Mouse (Mus musculus) right cerebral cortex, postnatal 25 days (tissue): ENCODE results near the gene Tmc5.

Source experiments
- DNase-seq: peaks from one replicate; pipeline ENCODE4 v3.0.0; 2022

Tmc5 gene

GRCm38 (mm10) chr7:118611185-118611749 is 14.2 kb downstream of the Tmc5 start:
- no peak for DNase-seq

GRCm38 (mm10) chr7:118611933-118612332 is 14.8 kb downstream of the Tmc5 start:
- DNase-seq: no peak

GRCm38 (mm10) chr7:118614076-118614475 is 17.0 kb downstream of the Tmc5 start:
- no peak for DNase-seq

GRCm38 (mm10) chr7:118618104-118618503 is 21.0 kb downstream of the Tmc5 start:
- no peak for DNase-seq

GRCm38 (mm10) chr7:118620243-118620906 is 23.3 kb downstream of the Tmc5 start:
- DNase-seq: no peak

GRCm38 (mm10) chr7:118621094-118621493 is 24.0 kb downstream of the Tmc5 start:
- no peak for DNase-seq

- DNase-seq: no peak
These were observed 30.6 kb downstream of the Tmc5 start for GRCm38 (mm10) chr7:118627550-118628298.

GRCm38 (mm10) chr7:118633094-118633493 is 36.0 kb downstream of the Tmc5 start:
- no peak for DNase-seq

GRCm38 (mm10) chr7:118633951-118634350 is 36.9 kb downstream of the Tmc5 start:
- DNase-seq: no peak

- no peak for DNase-seq
These were observed 40.4 kb downstream of the Tmc5 start for GRCm38 (mm10) chr7:118637466-118637865.

- DNase-seq: no peak
These were observed 49.1 kb downstream of the Tmc5 start for GRCm38 (mm10) chr7:118646237-118646636.

GRCm38 (mm10) chr7:118649328-118649727 is 52.2 kb downstream of the Tmc5 start:
- no peak for DNase-seq

- DNase-seq: no peak
These were observed 53.0 kb downstream of the Tmc5 start for GRCm38 (mm10) chr7:118650119-118650518.

- peak; percentile 21 for DNase-seq
These were observed 53.8 kb downstream of the Tmc5 start for GRCm38 (mm10) chr7:118650891-118651290.

GRCm38 (mm10) chr7:118652572-118653295 is 55.6 kb downstream of the Tmc5 start:
- no peak for DNase-seq

GRCm38 (mm10) chr7:118656730-118657129 is 59.6 kb downstream of the Tmc5 start:
- no peak for DNase-seq

- DNase-seq: no peak
These were observed 70.7 kb downstream of the Tmc5 start for GRCm38 (mm10) chr7:118667773-118668172.

GRCm38 (mm10) chr7:118670142-118670541 is 73.0 kb downstream of the Tmc5 start:
- no peak for DNase-seq

- DNase-seq: no peak
These were observed 79.7 kb downstream of the Tmc5 start for GRCm38 (mm10) chr7:118676826-118677225.

GRCm38 (mm10) chr7:118688199-118688598 is 91.1 kb downstream of the Tmc5 start:
- DNase-seq: peak; percentile 79

- DNase-seq: no peak
These were observed 92.0 kb downstream of the Tmc5 start for GRCm38 (mm10) chr7:118689088-118689487.

GRCm38 (mm10) chr7:118691287-118691686 is 94.2 kb downstream of the Tmc5 start:
- DNase-seq: no peak

GRCm38 (mm10) chr7:118696146-118696545 is 99.0 kb downstream of the Tmc5 start:
- DNase-seq: no peak
